Mouse (Mus musculus): ENCODE results near the gene Pbx4.

DNA sequence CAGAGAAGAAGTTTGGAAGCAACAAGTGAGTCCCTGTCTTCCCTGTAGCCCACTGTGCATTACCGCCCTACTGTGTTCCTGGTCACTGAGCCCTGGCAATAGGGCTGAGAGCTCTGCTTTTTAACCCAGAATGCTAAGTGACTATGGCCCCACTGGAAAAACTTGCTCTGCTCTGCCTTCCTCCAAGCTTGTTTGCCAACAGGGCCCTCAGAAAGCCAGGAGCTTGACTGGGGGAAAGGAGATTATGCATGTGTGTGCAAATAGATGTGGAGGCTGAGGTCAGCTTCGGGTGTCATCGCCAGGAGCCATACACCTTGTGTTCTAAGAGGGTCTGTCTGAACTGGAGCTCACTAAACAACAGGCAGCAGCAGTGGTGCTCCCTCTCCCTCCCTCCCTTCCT is 38.2 kb upstream of the Pbx4 start:
- TF ChIP-seq CTCF (IDR thresholded peaks at IDR 0.05; ENCODE audit: low read depth) (no peak), EP300 (IDR thresholded peaks at IDR 0.05; ENCODE audit: low read depth) (no peak)
